ENCODE assay signal across 14 mouse cellular contexts in the genomic region with DNA sequence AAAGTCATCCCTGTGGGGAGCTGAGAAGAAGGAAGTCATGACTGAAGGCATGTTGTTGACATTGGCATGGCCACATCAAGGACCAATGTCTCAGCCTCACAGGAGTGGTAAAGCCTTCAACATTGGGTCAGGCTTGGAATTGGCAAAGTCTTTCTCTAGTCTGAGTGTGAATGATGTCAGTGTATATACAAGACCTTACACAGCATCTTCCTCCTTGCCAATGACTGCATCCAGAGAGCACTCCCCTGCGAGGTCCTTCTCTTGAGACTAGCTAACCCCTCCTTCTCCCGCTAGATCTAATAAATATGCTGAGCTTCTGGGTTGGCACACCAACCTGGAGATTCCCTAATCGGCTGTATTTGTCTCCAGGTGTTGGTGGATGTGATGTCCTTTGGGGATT.
"Had no signal": no experiment of that assay in that cellular context is flagged by ENCODE, and none has a peak within 500 bp of the region (broad histone marks: within the 10 kb centered on the region; RNA-seq: fewer than 3 reads in every experiment).

No protein-coding gene starts in this region.

- H3K4me1 ChIP-seq: limb, embryonic 15.5 days; liver, embryonic 12.5 days; megakaryocyte, embryonic 14.5 days; midbrain, embryonic 13.5 days; midbrain, embryonic 15.5 days; neural tube, embryonic 12.5 days had no signal

- H3K9me3 ChIP-seq: limb, embryonic 15.5 days; liver, embryonic 12.5 days; midbrain, embryonic 13.5 days; midbrain, embryonic 15.5 days; neural tube, embryonic 12.5 days had no signal

- H3K27me3 ChIP-seq: limb, embryonic 15.5 days; liver, embryonic 12.5 days; megakaryocyte, embryonic 14.5 days; midbrain, embryonic 13.5 days; midbrain, embryonic 15.5 days; neural tube, embryonic 12.5 days had no signal

- ATAC-seq: liver, embryonic 12.5 days; midbrain, embryonic 13.5 days; midbrain, embryonic 15.5 days had no signal

- H3K4me3 ChIP-seq: limb, embryonic 15.5 days; liver, embryonic 12.5 days; megakaryocyte, embryonic 14.5 days; midbrain, embryonic 13.5 days; midbrain, embryonic 15.5 days; neural tube, embryonic 12.5 days had no signal

- DNase-seq: right cerebral cortex, postnatal 25 days; spleen, adult 18-20 months; thymus, adult 18-20 months; thymus, postnatal 14 days; thymus, postnatal 36 days had no signal

- H3K27ac ChIP-seq: limb, embryonic 15.5 days; liver, embryonic 12.5 days; liver, embryonic 14.5 days; macrophage; midbrain, embryonic 13.5 days; midbrain, embryonic 15.5 days; neural tube, embryonic 12.5 days had no signal

- H3K36me3 ChIP-seq: limb, embryonic 15.5 days; liver, embryonic 12.5 days; midbrain, embryonic 13.5 days; midbrain, embryonic 15.5 days; neural tube, embryonic 12.5 days had no signal

- H3K4me2 ChIP-seq: limb, embryonic 15.5 days; liver, embryonic 12.5 days; midbrain, embryonic 11.5 days; midbrain, embryonic 13.5 days; midbrain, embryonic 15.5 days; neural tube, embryonic 12.5 days had no signal

- H3K9ac ChIP-seq: limb, embryonic 15.5 days; liver, embryonic 12.5 days; liver, embryonic 14.5 days; midbrain, embryonic 13.5 days; midbrain, embryonic 15.5 days; neural tube, embryonic 12.5 days had no signal
